Mouse (Mus musculus): ENCODE data around the gene Nek8.
A peak's percentile ranks its signal among the peaks of the same experiment; 100 is the strongest.
"Not testable (repeated sequence)": the region's sequence is repeated elsewhere in the genome, so short reads cannot be mapped to it uniquely, and the experiment has no call there.

The Nek8 gene

DNA sequence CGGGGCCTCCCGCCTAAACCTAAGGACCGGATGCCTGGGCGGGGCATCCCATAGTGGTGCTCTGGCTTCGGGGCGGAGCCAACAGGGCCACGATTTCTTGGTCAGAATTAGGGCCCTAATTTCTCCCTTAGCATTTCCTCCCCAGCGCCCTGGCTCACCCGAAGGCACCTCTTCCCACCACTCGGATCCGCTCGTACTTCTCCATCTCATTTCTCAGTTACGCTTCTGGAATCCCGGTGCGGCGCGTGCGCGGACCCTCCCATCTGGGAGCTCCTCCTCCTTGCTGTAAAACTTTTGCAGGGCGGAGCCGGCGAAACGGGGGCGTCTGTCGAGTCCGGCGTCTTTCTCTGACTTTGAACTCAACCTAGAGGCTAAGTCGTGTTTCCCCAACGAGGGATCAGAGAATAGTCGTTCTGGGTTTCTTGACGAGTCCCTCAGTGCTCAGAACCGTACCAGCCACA is at the start of gene Nek8, which contains the start of gene Tlcd1:
Nek8 (minus strand) TSS at position 274 of the 461 bp plus-strand sequence.
Tlcd1 (plus strand) TSS at position 310 of the 461 bp plus-strand sequence.
- DNase-seq (ENCODE audit: low spot score) = peak; percentile 72

GRCm38 (mm10) chr11:78223586-78223985 is 47.1 kb upstream of the Nek8 start:
- DNase-seq (ENCODE audit: low spot score) = no peak

- DNase-seq (ENCODE audit: low spot score) = no peak
Measured at GRCm38 (mm10) chr11:78215709-78216317, 39.3 kb upstream of the Nek8 start.

- DNase-seq (ENCODE audit: low spot score) = no peak
Measured at GRCm38 (mm10) chr11:78213086-78213817, 36.8 kb upstream of the Nek8 start.

- no peak for DNase-seq (ENCODE audit: low spot score)
Measured at GRCm38 (mm10) chr11:78211513-78211912, 35.0 kb upstream of the Nek8 start.

GRCm38 (mm10) chr11:78210615-78211014 is 34.1 kb upstream of the Nek8 start:
- DNase-seq (ENCODE audit: low spot score) = no peak

- DNase-seq (ENCODE audit: low spot score) = no peak
Measured at GRCm38 (mm10) chr11:78209886-78210285, 33.4 kb upstream of the Nek8 start.

GRCm38 (mm10) chr11:78207190-78207589 is 30.7 kb upstream of the Nek8 start:
- DNase-seq (ENCODE audit: low spot score) = no peak

DNA sequence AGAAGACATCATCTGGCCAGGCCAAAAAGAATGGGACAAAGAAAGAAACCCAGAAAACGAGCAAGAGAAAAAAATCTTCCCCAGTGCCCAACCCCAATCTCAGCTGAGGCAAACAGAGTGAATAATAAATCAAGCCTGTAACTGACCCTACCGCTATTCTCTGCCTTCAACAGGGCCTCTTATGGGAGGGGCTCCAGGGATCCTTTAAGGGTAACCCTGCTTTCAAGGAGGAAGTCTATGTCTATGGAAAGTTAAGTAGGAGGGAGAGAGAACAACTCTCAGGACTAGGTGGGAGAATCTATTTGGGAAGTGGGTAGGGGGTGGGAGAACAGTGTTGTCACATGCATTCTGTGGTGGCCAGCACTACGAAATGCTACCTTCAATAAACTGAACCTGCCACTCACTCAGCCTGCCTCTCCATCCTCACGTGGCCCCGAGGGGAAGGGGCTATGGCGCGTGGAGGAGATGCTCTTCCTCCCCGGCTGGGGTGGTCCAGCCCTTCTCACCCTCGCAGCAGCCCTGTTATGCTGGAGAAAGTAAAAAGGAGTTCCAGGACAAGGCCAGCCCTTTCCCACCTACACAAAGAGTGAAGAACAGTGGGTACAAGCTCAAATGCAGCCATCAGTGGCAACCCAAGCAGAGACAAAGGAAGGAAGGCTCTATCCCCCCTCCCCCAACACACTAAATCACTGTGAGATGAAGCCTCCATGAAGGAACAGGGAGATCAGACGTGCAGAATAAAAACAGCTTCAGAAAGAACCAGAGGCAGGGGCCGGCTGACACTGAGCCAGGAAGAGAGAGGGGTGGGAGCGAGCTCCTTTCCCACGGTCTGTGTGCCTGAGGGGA is 29.1 kb upstream of the Nek8 start:
- DNase-seq (ENCODE audit: low spot score) = no peak

DNA sequence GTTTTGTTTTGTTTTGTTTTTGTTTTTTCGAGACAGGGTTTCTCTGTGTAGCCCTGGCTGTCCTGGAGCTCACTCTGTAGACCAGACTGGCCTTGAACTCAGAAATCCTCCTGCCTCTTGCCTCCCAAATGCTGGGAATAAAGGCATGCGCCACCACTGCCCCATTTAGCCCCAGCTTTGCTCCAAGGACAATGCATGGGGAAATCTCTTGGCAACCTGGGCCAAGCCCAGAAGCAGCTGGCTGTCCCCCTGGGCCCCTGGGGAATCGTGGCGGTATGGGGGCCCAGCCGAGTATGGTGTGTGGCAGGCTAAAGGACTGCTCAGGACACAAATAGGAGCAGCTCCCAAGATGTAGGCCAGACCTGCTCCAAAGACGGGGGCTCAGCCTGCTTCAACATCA is 27.8 kb upstream of the Nek8 start:
- DNase-seq (ENCODE audit: low spot score) = no peak

DNA sequence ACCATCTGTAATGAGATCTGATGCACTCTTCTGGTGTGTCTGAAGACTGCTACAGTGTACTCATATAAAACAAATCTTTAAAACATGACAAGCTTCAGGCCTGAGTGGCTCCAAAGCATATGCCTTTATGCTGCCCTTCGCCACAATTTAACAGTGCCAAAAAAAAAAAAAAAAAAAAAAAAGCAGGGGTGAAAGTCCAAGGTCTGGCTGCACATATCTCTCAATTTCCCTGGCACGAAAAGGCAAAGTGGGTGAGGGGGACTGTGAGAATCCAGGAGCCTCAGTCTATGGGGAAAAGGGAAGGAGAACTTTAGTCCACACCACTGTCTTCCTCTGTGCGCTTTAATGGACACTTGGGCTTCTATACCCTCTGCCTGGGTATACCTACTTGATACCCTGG is 25.9 kb upstream of the Nek8 start:
- no peak for DNase-seq (ENCODE audit: low spot score)

DNA sequence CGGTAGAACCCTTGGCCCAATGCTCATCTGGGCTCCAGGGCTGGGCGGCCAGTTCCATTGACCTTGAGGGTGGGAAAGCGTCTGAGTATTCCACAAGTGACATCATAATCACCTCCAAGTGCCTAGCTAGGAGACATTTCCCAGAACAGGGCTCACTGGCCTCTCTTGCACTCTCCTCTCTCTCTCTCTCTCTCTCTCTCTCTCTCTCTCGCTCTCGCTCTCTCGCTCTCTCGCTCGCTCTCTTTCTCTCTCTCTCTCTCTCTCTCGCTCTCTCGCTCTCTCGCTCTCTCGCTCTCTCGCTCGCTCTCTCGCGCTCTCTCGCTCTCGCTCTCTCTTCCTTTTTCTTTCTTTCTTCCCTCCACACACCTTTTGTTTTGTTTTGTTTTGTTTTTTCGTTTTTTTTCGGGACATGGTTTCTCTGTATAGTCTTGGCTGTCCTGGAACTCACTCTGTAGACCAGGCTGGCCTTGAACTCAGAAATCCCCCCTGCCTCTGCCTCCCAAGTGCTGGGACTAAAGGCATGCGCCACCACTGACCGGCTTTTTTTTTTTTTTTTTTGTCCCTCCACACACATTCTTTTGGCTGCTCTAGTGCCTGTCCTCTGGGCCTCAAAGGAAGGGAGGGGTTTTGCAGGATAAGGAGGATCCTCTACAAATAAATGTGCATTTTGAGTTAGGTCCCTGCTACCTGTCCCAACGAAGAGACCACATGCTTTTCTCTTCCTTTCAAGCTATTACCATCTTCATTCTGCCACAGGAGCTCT is 18.8 kb upstream of the Nek8 start:
- DNase-seq (ENCODE audit: low spot score) = no peak

DNA sequence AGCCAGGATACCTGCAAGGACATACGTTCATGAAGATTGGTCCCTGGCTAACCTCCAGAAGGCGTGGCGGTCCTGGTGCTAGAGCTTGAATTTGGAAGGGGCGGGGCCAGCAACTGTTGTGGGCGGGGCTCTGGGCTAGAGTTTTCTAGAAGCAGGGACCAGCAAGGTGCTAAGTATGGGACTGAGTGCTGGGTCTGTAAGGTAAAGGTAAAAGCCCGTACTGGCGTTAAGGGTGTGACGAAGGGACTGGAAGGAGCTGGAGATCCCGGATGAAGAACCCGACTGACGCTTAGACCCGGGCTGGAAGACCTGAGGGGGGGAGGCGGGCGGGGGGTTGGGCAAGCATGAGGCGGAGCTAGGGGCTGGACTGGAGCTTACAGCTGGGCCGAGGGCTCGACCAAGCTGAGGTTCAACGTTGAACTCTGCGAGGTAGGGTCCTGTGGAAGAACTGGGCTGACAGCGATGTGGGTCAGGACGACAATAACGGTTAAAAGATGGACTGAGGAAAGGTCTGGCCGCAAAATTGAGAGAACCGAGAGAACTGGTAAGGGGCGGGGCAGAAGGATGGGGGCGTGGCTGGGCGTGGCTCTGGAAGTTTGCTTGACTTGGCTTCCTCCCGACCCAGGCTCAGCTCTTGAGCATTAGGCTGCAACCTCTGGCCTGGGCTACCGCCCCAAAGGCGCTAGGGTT is 18.1 kb upstream of the Nek8 start:
- no peak for DNase-seq (ENCODE audit: low spot score)

GRCm38 (mm10) chr11:78193113-78193512 is 16.6 kb upstream of the Nek8 start, which contains the start of gene Proca1:
TSS of gene Proca1 (plus strand) at chr11:78193392.
- no peak for DNase-seq (ENCODE audit: low spot score)

DNA sequence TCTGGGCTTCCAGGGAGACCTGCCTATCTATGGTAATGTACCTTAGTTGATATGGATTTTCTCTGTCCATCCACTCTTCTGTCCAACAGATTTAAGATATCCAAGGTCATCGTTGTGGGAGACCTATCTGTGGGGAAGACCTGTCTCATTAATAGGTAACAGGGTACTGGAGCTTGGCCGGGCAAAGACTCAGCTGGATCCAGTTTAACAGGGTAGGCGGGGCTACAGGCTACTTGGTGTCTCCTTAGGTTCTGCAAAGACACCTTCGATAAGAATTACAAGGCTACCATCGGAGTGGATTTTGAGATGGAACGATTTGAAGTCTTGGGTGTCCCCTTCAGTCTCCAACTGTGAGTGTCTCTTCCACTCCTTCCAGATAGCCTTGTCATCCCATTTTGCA is 13.6 kb upstream of the Nek8 start:
- DNase-seq (ENCODE audit: low spot score) = no peak

- DNase-seq (ENCODE audit: low spot score) = no peak
Measured at GRCm38 (mm10) chr11:78189234-78190040, 13.0 kb upstream of the Nek8 start.

- DNase-seq (ENCODE audit: low spot score) = no peak
Measured at GRCm38 (mm10) chr11:78188331-78189233, 12.1 kb upstream of the Nek8 start, which contains the start of gene Rab34. TSS of gene Rab34 (plus strand) at chr11:78188430.

- not testable (repeated sequence) for DNase-seq (ENCODE audit: low spot score)
Measured at GRCm38 (mm10) chr11:78184702-78185101, 8.2 kb upstream of the Nek8 start.

DNA sequence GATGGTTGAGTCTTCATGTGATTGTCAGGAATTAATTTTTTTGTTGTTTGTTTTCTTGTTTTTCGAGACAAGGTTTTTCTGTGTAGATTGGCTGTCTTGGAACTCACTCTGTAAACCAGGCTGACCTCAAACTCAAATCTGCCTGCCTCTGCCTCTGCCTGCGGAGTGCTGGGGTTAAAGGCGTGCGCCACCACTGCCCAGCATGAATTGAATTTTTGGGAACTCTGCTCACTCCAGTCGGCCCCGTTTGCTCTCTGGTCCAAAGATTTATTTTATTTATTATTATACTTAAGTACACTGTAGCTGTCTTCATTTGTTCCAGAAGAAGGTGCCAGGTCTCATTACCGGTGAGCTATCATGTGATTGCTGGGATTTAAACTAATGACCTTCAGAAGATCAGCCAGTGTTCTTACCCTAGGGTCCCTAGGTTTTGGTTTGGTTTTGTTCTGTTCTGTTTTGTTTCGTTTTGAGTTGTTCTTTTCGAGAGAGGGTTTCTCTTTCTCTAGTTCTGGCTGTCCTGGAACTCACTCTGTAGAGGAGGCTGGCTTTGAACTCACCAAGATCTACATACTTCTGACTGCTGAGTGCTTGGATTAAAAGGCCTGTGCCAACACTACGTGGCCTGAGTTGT is 7.5 kb upstream of the Nek8 start:
- no peak for DNase-seq (ENCODE audit: low spot score)
